Mouse (Mus musculus): Measurements from ENCODE around the gene Pqlc2.

- TF ChIP-seq CTCF (IDR thresholded peaks at IDR 0.05; ENCODE audit: low read depth) (no peak), EP300 (IDR thresholded peaks at IDR 0.05; ENCODE audit: low read depth) (no peak)
These were observed 42.3 kb downstream of the Pqlc2 start for GRCm38 (mm10) chr4:139268242-139268641.
